Mouse (Mus musculus): ENCODE measurements at regions not wholly inside any gene's neighbourhood (a gene's known extent, or its start where the extent isn't known, plus 50 kb on each side); places are given as distances from the start of the nearest gene placed in this dataset.
"Not testable (repeated sequence)": the region's sequence is repeated elsewhere in the genome, so short reads cannot be mapped to it uniquely, and the experiment has no call there.

- H3K4me3 ChIP-seq (replicated peaks); H3K27ac ChIP-seq; H3K4me1 ChIP-seq; H3K36me3 ChIP-seq; H3K4me2 ChIP-seq; H3K9me3 ChIP-seq; ATAC-seq (ENCODE audit: insufficient read depth, low FRiP score, low read depth); H3K9ac ChIP-seq; H3K27me3 ChIP-seq (replicated peaks): not testable (repeated sequence)
- WGBS, result 70% methylated on average over 2 of the region's 2 CpGs
Observed at GRCm38 (mm10) chr6:18566934-18567333, 52.3 kb upstream of the Cttnbp2 start.

DNA sequence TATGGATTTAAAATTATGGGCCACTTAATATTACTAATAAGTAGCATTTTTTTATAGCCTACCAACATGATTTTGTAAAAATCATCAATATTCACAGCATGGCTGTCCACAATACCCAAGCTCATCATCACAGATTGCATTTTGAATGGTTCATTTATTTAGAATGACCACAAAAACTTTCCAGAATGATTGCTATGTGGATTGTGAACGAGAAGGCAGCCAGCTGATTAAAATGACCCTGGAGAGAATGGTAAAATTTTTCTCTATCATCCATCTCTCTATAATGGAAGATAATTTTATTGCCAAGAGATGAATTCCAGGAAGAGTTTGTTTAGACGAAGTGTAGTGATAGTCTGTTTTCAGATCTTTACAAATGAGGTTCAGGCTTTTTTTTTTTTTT lies 54.6 kb upstream of the Cttnbp2 start:
- H3K4me1 ChIP-seq, result no peaks in the 10 kb centered on the region
- ATAC-seq (ENCODE audit: insufficient read depth, low FRiP score, low read depth), result no peak
- no peak overlapping the region for H3K27ac ChIP-seq
- no peak overlapping the region for H3K4me2 ChIP-seq
- no peak overlapping the region for H3K4me3 ChIP-seq (replicated peaks)
- 69% methylated on average over 2 of the region's 2 CpGs for WGBS
- no peaks in the 10 kb centered on the region for H3K9me3 ChIP-seq
- H3K27me3 ChIP-seq (replicated peaks), result no peaks in the 10 kb centered on the region
- no peaks in the 10 kb centered on the region for H3K36me3 ChIP-seq
- no peak overlapping the region for H3K9ac ChIP-seq

- no peaks in the 10 kb centered on the region for H3K27me3 ChIP-seq (replicated peaks)
- H3K9ac ChIP-seq, result no peak overlapping the region
- no peaks in the 10 kb centered on the region for H3K4me1 ChIP-seq
- ATAC-seq (ENCODE audit: insufficient read depth, low FRiP score, low read depth), result no peak
- no peak overlapping the region for H3K4me3 ChIP-seq (replicated peaks)
- H3K36me3 ChIP-seq, result no peaks in the 10 kb centered on the region
- H3K4me2 ChIP-seq, result no peak overlapping the region
- H3K27ac ChIP-seq, result no peak overlapping the region
- H3K9me3 ChIP-seq, result no peaks in the 10 kb centered on the region
Observed at GRCm38 (mm10) chr6:18578501-18578900, 63.9 kb upstream of the Cttnbp2 start.

- Histone ChIP-seq H3K4me2 (no peak overlapping the region), H3K27me3 (replicated peaks) (no peaks in the 10 kb centered on the region), H3K4me3 (replicated peaks) (no peak overlapping the region), H3K27ac (no peak overlapping the region), H3K4me1 (no peaks in the 10 kb centered on the region), H3K9ac (no peak overlapping the region), H3K36me3 (no peaks in the 10 kb centered on the region), H3K9me3 (no peaks in the 10 kb centered on the region)
- ATAC-seq (ENCODE audit: insufficient read depth, low FRiP score, low read depth), result no peak
Observed at GRCm38 (mm10) chr6:18589436-18589835, 74.8 kb upstream of the Cttnbp2 start.

DNA sequence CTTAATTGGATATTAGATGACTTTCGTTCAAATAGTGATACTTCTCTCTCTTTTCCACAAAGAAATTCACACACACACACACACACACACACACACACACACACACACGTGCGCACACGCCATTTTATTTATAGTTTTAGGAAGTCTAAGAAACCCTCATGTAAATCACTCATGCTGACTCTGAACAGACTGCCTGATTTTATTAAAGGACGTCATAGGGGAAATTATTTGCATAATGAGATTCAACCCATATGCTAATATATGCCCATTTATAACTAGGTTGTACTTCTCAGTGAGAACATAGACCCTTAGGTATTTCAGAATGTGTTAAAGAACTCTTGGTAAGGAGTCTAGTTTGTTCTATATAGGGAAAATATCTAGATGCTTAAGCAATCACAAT lies 82.0 kb upstream of the Cttnbp2 start:
- Histone ChIP-seq H3K9me3 (no peaks in the 10 kb centered on the region), H3K4me2 (no peak overlapping the region), H3K27me3 (replicated peaks) (no peaks in the 10 kb centered on the region), H3K4me3 (replicated peaks) (no peak overlapping the region), H3K27ac (no peak overlapping the region), H3K4me1 (no peaks in the 10 kb centered on the region), H3K9ac (no peak overlapping the region), H3K36me3 (no peaks in the 10 kb centered on the region)
- WGBS, result 80% methylated on average over 5 of the region's 5 CpGs
- ATAC-seq (ENCODE audit: insufficient read depth, low FRiP score, low read depth), result no peak

DNA sequence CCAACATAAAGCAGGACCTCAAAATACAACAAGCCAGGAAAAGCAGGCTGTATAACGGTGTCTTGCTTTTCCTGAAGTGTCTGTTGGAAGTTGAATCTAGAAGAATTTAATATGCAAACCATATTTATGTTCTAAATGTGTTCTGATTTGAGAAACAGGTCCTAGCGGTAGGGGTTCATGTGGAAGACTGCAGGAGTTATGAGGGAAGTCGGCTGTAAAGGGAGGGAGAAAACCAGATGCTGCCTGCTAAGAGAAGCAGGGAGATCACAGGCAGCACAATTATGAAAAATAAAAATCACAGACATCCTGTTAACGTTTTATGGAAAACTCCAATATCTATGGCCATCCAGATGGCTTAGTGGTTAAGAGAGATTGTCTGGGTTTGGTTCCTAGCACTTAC lies 85.0 kb upstream of the Cttnbp2 start:
- Histone ChIP-seq H3K4me2 (no peak overlapping the region), H3K4me3 (replicated peaks) (no peak overlapping the region), H3K9me3 (no peaks in the 10 kb centered on the region), H3K27ac (no peak overlapping the region), H3K4me1 (0 out of 2 replicates have a peak, but pooled peaks cover 3% of the 10 kb centered on the region), H3K9ac (no peak overlapping the region), H3K27me3 (replicated peaks) (no peaks in the 10 kb centered on the region), H3K36me3 (no peaks in the 10 kb centered on the region)
- ATAC-seq (ENCODE audit: insufficient read depth, low FRiP score, low read depth), result no peak
- WGBS, result 50% methylated on average over 4 of the region's 4 CpGs

- H3K27ac ChIP-seq, result no peak overlapping the region
- no peak overlapping the region for H3K9ac ChIP-seq
- H3K4me1 ChIP-seq, result 0 out of 2 replicates have a peak, but pooled peaks cover 3% of the 10 kb centered on the region
- no peak overlapping the region for H3K4me3 ChIP-seq (replicated peaks)
- no peaks in the 10 kb centered on the region for H3K27me3 ChIP-seq (replicated peaks)
- no peak overlapping the region for H3K4me2 ChIP-seq
- no peaks in the 10 kb centered on the region for H3K9me3 ChIP-seq
- no peaks in the 10 kb centered on the region for H3K36me3 ChIP-seq
- peak; percentile 85 for ATAC-seq (ENCODE audit: insufficient read depth, low FRiP score, low read depth)
- 21% methylated on average over 7 of the region's 7 CpGs for WGBS
Observed at GRCm38 (mm10) chr6:18601926-18602325, 87.3 kb upstream of the Cttnbp2 start.

DNA sequence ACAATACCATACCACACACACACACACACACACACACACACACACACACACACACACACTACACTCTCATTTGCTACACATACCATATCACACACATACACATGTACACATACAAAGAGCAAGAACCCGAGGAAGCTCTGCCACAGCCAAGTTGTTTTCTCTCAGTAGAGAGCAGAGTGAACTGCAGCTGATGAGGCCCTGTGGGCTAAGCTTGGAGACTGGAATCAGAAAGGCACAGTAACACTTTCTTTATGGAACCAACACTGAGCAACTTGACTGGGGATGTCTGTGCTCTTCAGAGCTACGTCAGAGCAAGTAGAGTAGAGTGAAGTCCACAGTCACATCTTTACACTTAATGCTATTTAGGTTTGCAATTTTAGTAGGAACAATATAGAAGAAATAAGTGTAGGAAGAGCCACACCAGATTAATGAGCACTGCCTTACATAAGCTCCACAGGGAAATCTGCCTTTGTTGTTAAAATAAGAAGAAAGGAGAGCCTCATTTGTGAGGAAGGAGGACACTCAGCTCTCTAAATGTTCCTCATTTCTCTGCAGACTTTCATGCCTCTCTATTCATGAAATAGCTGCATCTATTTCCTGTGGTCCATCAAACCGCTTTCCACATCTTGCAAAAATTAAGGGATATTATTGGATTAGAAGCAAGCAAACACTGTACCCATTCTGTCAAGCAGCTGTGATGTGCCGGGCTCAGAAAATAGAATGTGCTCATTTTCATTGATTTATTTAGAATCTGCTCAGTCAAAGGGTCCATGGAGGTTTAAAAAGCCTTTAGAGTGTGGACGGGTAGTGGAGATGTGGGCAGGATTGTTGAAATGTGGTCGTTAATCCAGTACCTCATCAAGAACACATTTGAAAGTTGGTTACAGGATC lies 107.0 kb upstream of the Cttnbp2 start:
- Histone ChIP-seq H3K4me1 (no peaks in the 10 kb centered on the region), H3K4me3 (replicated peaks) (no peak overlapping the region), H3K27ac (no peak overlapping the region), H3K9ac (no peak overlapping the region), H3K36me3 (no peaks in the 10 kb centered on the region), H3K27me3 (replicated peaks) (no peaks in the 10 kb centered on the region), H3K4me2 (no peak overlapping the region), H3K9me3 (no peaks in the 10 kb centered on the region)
- 70% methylated on average over 6 of the region's 6 CpGs for WGBS
- no peak for ATAC-seq (ENCODE audit: insufficient read depth, low FRiP score, low read depth)

- Histone ChIP-seq H3K4me2 (no peak overlapping the region), H3K9me3 (no peaks in the 10 kb centered on the region), H3K4me3 (replicated peaks) (no peak overlapping the region), H3K9ac (no peak overlapping the region), H3K4me1 (no peaks in the 10 kb centered on the region), H3K27me3 (replicated peaks) (no peaks in the 10 kb centered on the region), H3K27ac (no peak overlapping the region), H3K36me3 (no peaks in the 10 kb centered on the region)
- WGBS, result 63% methylated on average over 1 of the region's 1 CpGs
- no peak for ATAC-seq (ENCODE audit: insufficient read depth, low FRiP score, low read depth)
Observed at GRCm38 (mm10) chr6:18628591-18628990, 113.9 kb upstream of the Cttnbp2 start.

DNA sequence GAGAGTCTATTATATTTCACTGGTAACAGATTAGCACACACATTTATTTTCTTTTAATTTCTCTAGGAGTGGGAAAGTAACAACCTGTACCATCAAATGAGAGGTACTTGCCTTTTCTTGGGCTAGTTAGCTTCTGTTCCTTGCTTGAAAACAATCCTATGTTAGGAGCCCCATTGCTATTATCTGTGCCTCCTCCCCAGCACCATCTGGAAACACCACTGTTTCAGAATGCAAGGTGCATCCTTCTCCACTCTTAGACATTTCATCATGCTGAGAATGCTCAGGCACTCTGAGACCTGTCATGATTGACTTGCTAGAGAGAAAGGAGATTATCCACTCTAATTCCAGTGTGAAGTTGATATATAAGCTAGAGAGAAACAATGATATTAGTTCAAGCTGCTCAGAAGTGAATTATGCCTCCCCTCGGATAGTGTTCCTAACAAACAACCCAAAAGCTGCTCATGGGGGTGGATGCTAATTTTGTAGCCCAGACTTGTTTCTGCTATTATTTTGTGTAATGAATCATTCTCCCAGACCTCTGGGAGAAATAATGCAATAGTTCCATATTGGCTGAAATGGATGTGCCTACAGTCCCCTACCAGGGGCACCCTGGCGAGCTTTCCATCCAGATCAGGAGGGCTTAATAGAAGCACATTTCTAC lies 119.0 kb upstream of the Cttnbp2 start:
- Histone ChIP-seq H3K27ac (no peak overlapping the region), H3K9me3 (no peaks in the 10 kb centered on the region), H3K36me3 (no peaks in the 10 kb centered on the region), H3K4me3 (replicated peaks) (no peak overlapping the region), H3K9ac (no peak overlapping the region), H3K4me2 (no peak overlapping the region), H3K27me3 (replicated peaks) (no peaks in the 10 kb centered on the region), H3K4me1 (no peaks in the 10 kb centered on the region)
- WGBS, result 76% methylated on average over 2 of the region's 2 CpGs
- ATAC-seq (ENCODE audit: insufficient read depth, low FRiP score, low read depth), result no peak

GRCm38 (mm10) chr6:18639712-18640383 lies 125.2 kb upstream of the Cttnbp2 start:
- H3K9ac ChIP-seq, result no peak overlapping the region
- H3K4me3 ChIP-seq (replicated peaks), result no peak overlapping the region
- no peaks in the 10 kb centered on the region for H3K27me3 ChIP-seq (replicated peaks)
- no peaks in the 10 kb centered on the region for H3K36me3 ChIP-seq
- H3K27ac ChIP-seq, result no peak overlapping the region
- no peaks in the 10 kb centered on the region for H3K9me3 ChIP-seq
- WGBS, result 41% methylated on average over 3 of the region's 3 CpGs
- H3K4me2 ChIP-seq, result no peak overlapping the region
- ATAC-seq (ENCODE audit: insufficient read depth, low FRiP score, low read depth), result no peak
- H3K4me1 ChIP-seq, result no peaks in the 10 kb centered on the region

DNA sequence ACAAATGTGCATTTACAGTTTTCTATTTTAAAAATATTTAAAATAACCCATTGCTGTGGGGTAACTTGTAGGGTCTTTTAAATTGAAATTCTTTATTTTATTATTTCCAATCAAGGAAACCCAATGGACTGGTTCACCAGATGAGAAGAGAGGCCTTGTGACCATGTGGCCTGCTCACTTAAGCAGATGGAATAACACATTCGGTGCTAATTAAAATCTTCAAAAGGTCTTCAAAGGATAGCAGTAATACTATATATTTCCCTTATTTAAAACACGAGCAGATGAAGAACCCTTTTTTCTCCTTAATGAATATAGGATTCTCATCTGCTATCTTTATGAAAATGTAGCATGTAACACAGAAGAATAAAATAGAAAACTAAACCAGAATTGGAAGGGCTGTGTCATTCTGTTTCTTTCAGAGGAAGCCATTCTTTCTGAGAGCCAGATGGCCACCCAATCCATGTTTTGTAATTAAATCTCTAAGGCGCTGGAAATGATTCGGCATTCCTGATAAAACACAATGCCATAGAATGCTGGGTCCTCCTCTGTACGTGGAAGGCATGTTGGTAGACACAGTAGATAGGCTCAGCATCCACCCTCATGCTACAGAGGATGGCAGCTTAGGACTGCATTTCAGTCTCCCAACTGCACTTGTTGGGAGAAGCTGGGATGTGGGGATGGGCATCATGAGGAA lies 134.4 kb upstream of the Cttnbp2 start:
- Histone ChIP-seq H3K9me3 (no peaks in the 10 kb centered on the region), H3K4me3 (replicated peaks) (no peak overlapping the region), H3K36me3 (no peaks in the 10 kb centered on the region), H3K4me1 (no peaks in the 10 kb centered on the region), H3K27ac (no peak overlapping the region), H3K4me2 (no peak overlapping the region), H3K27me3 (replicated peaks) (no peaks in the 10 kb centered on the region), H3K9ac (no peak overlapping the region)
- 83% methylated on average over 5 of the region's 5 CpGs for WGBS
- ATAC-seq (ENCODE audit: insufficient read depth, low FRiP score, low read depth), result no peak
